Mouse (Mus musculus) kidney, adult 2 months (tissue): ENCODE data around the gene Tm7sf3. TPM values are rescaled to one million over a fixed set of nuclear protein-coding genes. Genes with fewer than 3 reads are reported as not detected.

Experiments used
- DNase-seq: peaks from one replicate; pipeline ENCODE4 v3.0.0; 2021
- H3K27ac ChIP-seq: fragments of 200-500 bp; 2 replicates; pipeline ENCODE4 v1.5.1; 2012; ENCODE audit warnings: low read depth, low read length, control low read depth, inconsistent platforms; ENCODE audit not compliant: insufficient read depth
- H3K27me3 ChIP-seq: fragments of 200-500 bp; replicated peaks from 2 replicates; pipeline ENCODE4 v1.6.1; 2012; ENCODE audit warnings: mild to moderate bottlenecking, moderate library complexity, low read length, inconsistent platforms; ENCODE audit not compliant: control insufficient read depth, insufficient read depth
- H3K36me3 ChIP-seq: fragments of 200-500 bp; 2 replicates; pipeline ENCODE4 v1.6.1; 2012; ENCODE audit warnings: mild to moderate bottlenecking, moderate library complexity, low read length, inconsistent platforms; ENCODE audit not compliant: control insufficient read depth, insufficient read depth
- H3K4me1 ChIP-seq: fragments of 200-500 bp; 2 replicates; pipeline ENCODE4 v1.6.1; 2011; ENCODE audit warnings: low read length; ENCODE audit not compliant: control insufficient read depth, insufficient read depth
- H3K4me3 ChIP-seq: fragments of 200-500 bp; 2 replicates; pipeline ENCODE4 v1.5.1; 2011; ENCODE audit warnings: mild to moderate bottlenecking, low read depth, low read length, control low read depth; ENCODE audit not compliant: insufficient read depth
- CTCF ChIP-seq: fragments of 200-500 bp; conservative IDR thresholded peaks from 2 replicates; pipeline ENCODE4 v1.5.1; 2011; ENCODE audit warnings: low read depth, mild to moderate bottlenecking, control low read depth, low read length, moderate library complexity, mixed read lengths; ENCODE audit not compliant: insufficient read depth, insufficient read length
- POLR2A ChIP-seq: fragments of 200-500 bp; IDR thresholded peaks from one replicate; pipeline ENCODE4 v1.6.1; 2011; ENCODE audit warnings: low read depth, low read length, control low read depth
- WGBS: fragments of 180-500 bp; shearing (Covaris S2); methylation state at CpG from one replicate; pipeline ENCODE4 v1.1.7; 2018; 5-methylcytosine and 5-hydroxymethylcytosine counted together
- polyA plus RNA-seq: library from polyadenylated mRNA; depleted of rRNA; stranded (reverse); fragments of >200 nt; gene quantifications from 2 replicates; pipeline ENCODE4 v1.2.3, GENCODE M21; 2012

The Tm7sf3 gene
- polyA plus RNA-seq, 1 experiment, result 34.8 TPM

GRCm38 (mm10) chr6:146668606-146669005, 26.0 kb upstream of the Tm7sf3 start:
- Histone ChIP-seq H3K36me3 (no peaks in the 10 kb centered on the region), H3K27ac (no peak overlapping the region), H3K27me3 (no peaks in the 10 kb centered on the region), H3K4me1 (no peaks in the 10 kb centered on the region; the same call in 1 of the 2 replicates), H3K4me3 (no peak overlapping the region)
- no peak for DNase-seq
- TF ChIP-seq CTCF (no peak), POLR2A (no peak)

GRCm38 (mm10) chr6:146666811-146667210, 24.2 kb upstream of the Tm7sf3 start:
- TF ChIP-seq CTCF, result no peak
- TF ChIP-seq POLR2A, result no peak
- no peaks in the 10 kb centered on the region for H3K27me3 ChIP-seq
- WGBS, result 74% methylated on average over 6 of the region's 6 CpGs
- no peaks in the 10 kb centered on the region; the same call in 1 of the 2 replicates for H3K4me1 ChIP-seq
- no peak overlapping the region for H3K4me3 ChIP-seq
- no peak overlapping the region for H3K27ac ChIP-seq
- no peak for DNase-seq
- H3K36me3 ChIP-seq, result no peaks in the 10 kb centered on the region

- Histone ChIP-seq H3K27ac (no peak overlapping the region), H3K27me3 (no peaks in the 10 kb centered on the region), H3K36me3 (no peaks in the 10 kb centered on the region), H3K4me3 (no peak overlapping the region), H3K4me1 (no peaks in the 10 kb centered on the region; the same call in 1 of the 2 replicates)
- WGBS, result 67% methylated on average over 2 of the region's 2 CpGs
- TF ChIP-seq POLR2A (no peak), CTCF (no peak)
- DNase-seq, result no peak
Measured at GRCm38 (mm10) chr6:146665408-146665807, 22.8 kb upstream of the Tm7sf3 start.

- no peak overlapping the region for H3K27ac ChIP-seq
- no peaks in the 10 kb centered on the region for H3K27me3 ChIP-seq
- no peaks in the 10 kb centered on the region for H3K36me3 ChIP-seq
- no peaks in the 10 kb centered on the region; the same call in 1 of the 2 replicates for H3K4me1 ChIP-seq
- 74% methylated on average over 5 of the region's 5 CpGs for WGBS
- TF ChIP-seq CTCF (no peak), POLR2A (no peak)
- no peak overlapping the region for H3K4me3 ChIP-seq
- DNase-seq, result no peak
Measured at GRCm38 (mm10) chr6:146664917-146665316, 22.3 kb upstream of the Tm7sf3 start.

- H3K27ac ChIP-seq, result no peak overlapping the region
- no peaks in the 10 kb centered on the region; the same call in 1 of the 2 replicates for H3K4me1 ChIP-seq
- H3K27me3 ChIP-seq, result no peaks in the 10 kb centered on the region
- H3K36me3 ChIP-seq, result no peaks in the 10 kb centered on the region
- H3K4me3 ChIP-seq, result no peak overlapping the region
- TF ChIP-seq CTCF (no peak), POLR2A (no peak)
- peak; percentile 87 for DNase-seq
- WGBS, result 46% methylated on average over 5 of the region's 5 CpGs
Measured at GRCm38 (mm10) chr6:146664116-146664515, 21.5 kb upstream of the Tm7sf3 start.

- TF ChIP-seq CTCF (peak; percentile 95), POLR2A (no peak)
- 26% methylated on average over 5 of the region's 5 CpGs for WGBS
- no peaks in the 10 kb centered on the region for H3K27me3 ChIP-seq
- H3K27ac ChIP-seq, result no peak overlapping the region
- DNase-seq, result peak; percentile 63
- H3K4me1 ChIP-seq, result no peaks in the 10 kb centered on the region; the same call in 1 of the 2 replicates
- H3K4me3 ChIP-seq, result no peak overlapping the region
- no peaks in the 10 kb centered on the region for H3K36me3 ChIP-seq
Measured at GRCm38 (mm10) chr6:146662679-146663078, 20.1 kb upstream of the Tm7sf3 start.

GRCm38 (mm10) chr6:146661655-146662054, 19.0 kb upstream of the Tm7sf3 start:
- DNase-seq, result no peak
- whole genome bisulfite sequencing, result 80% methylated on average over 5 of the region's 5 CpGs
- no peaks in the 10 kb centered on the region; the same call in 1 of the 2 replicates for H3K4me1 ChIP-seq

GRCm38 (mm10) chr6:146660591-146660990, 18.0 kb upstream of the Tm7sf3 start:
- no peaks in the 10 kb centered on the region for H3K27me3 ChIP-seq
- no peaks in the 10 kb centered on the region; the same call in 1 of the 2 replicates for H3K4me1 ChIP-seq
- WGBS, result 58% methylated on average over 2 of the region's 2 CpGs
- no peak for TF ChIP-seq POLR2A
- 0 out of 2 replicates have a peak, but pooled peaks have one; percentile 12 for TF ChIP-seq CTCF
- H3K27ac ChIP-seq, result no peak overlapping the region
- DNase-seq, result peak; percentile 26
- no peaks in the 10 kb centered on the region for H3K36me3 ChIP-seq
- no peak overlapping the region for H3K4me3 ChIP-seq

More at GRCm38 (mm10) chr6:146661655-146662054, 19.0 kb upstream of the Tm7sf3 start:
- Histone ChIP-seq H3K36me3 (no peaks in the 10 kb centered on the region), H3K4me3 (no peak overlapping the region), H3K27me3 (no peaks in the 10 kb centered on the region), H3K27ac (no peak overlapping the region)
- TF ChIP-seq CTCF (no peak), POLR2A (no peak)
